Comparison of ENCODE assay signal across 8 mouse cellular contexts in the genomic region with DNA sequence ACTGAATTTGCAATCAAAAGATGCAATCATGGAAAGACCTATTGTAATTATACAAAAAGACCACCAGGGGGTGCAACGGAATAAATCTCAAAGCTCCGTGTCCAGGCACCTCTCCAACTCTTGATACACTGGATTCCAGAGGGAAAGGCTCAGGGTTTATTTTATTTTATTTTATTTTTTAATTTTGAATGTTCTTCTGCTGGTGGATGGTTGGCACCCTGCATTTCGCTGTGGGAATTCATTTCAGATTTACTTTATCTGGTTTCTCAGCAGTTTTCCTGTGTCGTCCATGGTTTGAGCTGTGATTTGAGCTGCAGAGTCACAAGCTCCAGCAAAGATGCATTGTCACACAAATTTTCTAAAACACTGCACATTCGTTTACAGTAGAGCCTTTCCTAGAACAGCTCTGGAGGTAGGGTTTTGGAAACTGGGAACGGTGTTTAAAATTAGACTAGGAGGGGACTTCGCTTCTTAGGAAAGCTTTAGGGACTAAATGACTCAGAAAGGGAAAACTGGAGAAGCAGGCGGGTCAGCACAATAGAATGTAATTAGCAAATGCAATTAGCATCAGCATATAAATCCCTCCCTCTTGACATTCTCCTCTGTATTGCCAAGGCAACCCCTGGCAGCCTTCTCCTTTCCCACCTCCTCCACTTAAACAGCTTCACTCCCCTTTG. TPM values are rescaled to one million over a fixed set of nuclear protein-coding genes. Genes with fewer than 3 reads are reported as not detected.
DNase-seq lines count a peak whose midpoint lies in the region; ATAC-seq lines count a peak whose summit lies in the region.

No protein-coding gene starts in this region.

- no peak overlapping the region for H3K9ac ChIP-seq in heart, embryonic 12.5 days

- H3K4me1 ChIP-seq in heart, embryonic 12.5 days (replicated peaks), result no peaks in the 10 kb centered on the region

- no peaks in the 10 kb centered on the region for H3K9me3 ChIP-seq in heart, embryonic 12.5 days (replicated peaks)

- H3K36me3 ChIP-seq in heart, embryonic 12.5 days, result no peaks in the 10 kb centered on the region

- peak; percentile 73 for ATAC-seq in common myeloid progenitor, adult 5-6 weeks (replicated peaks; ENCODE audit: low read depth, poor library complexity, severe bottlenecking)
- ATAC-seq in heart, embryonic 12.5 days (ENCODE audit: insufficient number of reproducible peaks, low FRiP score), result no peak

- 16% methylated on average over 8 of the region's 8 CpGs for WGBS in heart, embryonic 12.5 days

- H3K27me3 ChIP-seq in heart, embryonic 12.5 days (replicated peaks), result no peaks in the 10 kb centered on the region

- no peak overlapping the region for H3K4me3 ChIP-seq in heart, embryonic 12.5 days

- H3K27ac ChIP-seq in heart, embryonic 12.5 days (ENCODE audit: poor library complexity, severe bottlenecking), result no peak overlapping the region

- peak overlapping the region; percentile 54 for H3K4me2 ChIP-seq in heart, embryonic 12.5 days

- DNase-seq in left cerebral cortex, adult 18-20 months (ENCODE audit: low spot score in 2 of 2), result peak; percentile 20 to 46
- no peak for DNase-seq in left cerebral cortex, adult 11 months (ENCODE audit: low spot score)
- DNase-seq in kidney, postnatal 36 days, result peak; percentile 12 to 52
- DNase-seq in lung, postnatal 25 days (ENCODE audit: low spot score), result peak; percentile 11
- peak; percentile 2 for DNase-seq in skeletal muscle tissue, adult 2 months (ENCODE audit: low read depth, low spot score)
- no peak for DNase-seq in thymus, postnatal 0 days (ENCODE audit: low spot score)

RNA-seq across cellular contexts. Expression of gene Dgkb, which starts 43.7 kb away (rescaled TPM):
- total RNA-seq in left cerebral cortex, adult 18-20 months (2021), result 100 to 1,000 TPM; 133 to 138 TPM
- not detected in 2 replicates for total RNA-seq in common myeloid progenitor, adult 5-6 weeks (2017)
- polyA plus RNA-seq in heart, embryonic 12.5 days (2016; fragmentation: Nextera tagmentation; extraction: Ambion mirVana), result 0.13 and 0.17 TPM in 2 replicates
- 0.04 and 0.13 TPM in 2 replicates for polyA plus RNA-seq in thymus, postnatal 0 days (2015; fragmentation: Nextera tagmentation; extraction: Ambion mirVana)

Comparison
In these comparisons a context has a peak if more than half of its experiments do, and no peak if none do; other contexts are left out.
1. DNase-seq: peak in left cerebral cortex, adult 18-20 months (2 of 2), kidney, postnatal 36 days (2 of 2), lung, postnatal 25 days (single experiment) and skeletal muscle tissue, adult 2 months (single experiment); none in left cerebral cortex, adult 11 months (single experiment) and thymus, postnatal 0 days (single experiment).
2. RNA of gene Dgkb, which starts 43.7 kb away (total RNA-seq): 133 to 138 TPM in left cerebral cortex, adult 18-20 months; not detected in common myeloid progenitor, adult 5-6 weeks; every median in the first group is over 100 times any median in the second.